27 mouse cellular contexts compared by ENCODE assay signal in genomic region chr16:4030501-4030900, GRCm38 (mm10). TPM values are rescaled to one million over a fixed set of nuclear protein-coding genes. Genes with fewer than 3 reads are reported as not detected.
A peak's percentile ranks its signal among the peaks of the same experiment; 100 is the strongest.
DNase-seq lines count a peak whose midpoint lies in the region; ATAC-seq and TF ChIP-seq lines count a peak whose summit lies in the region.
"Had no signal": no experiment of that assay in that cellular context is flagged by ENCODE, and none has a peak within 500 bp of the region (broad histone marks: within the 10 kb centered on the region; RNA-seq: fewer than 3 reads in every experiment).

No protein-coding gene starts in this region.

- no peak for ATAC-seq in liver, postnatal 0 days
- no peak for ATAC-seq in liver, embryonic 11.5 days (replicated peaks; ENCODE audit: low FRiP score)
- no peak for ATAC-seq in kidney, embryonic 15.5 days (replicated peaks; ENCODE audit: low FRiP score)
- ATAC-seq in monocyte, adult 5-6 weeks (replicated peaks; ENCODE audit: insufficient number of reproducible peaks, low FRiP score, low TSS enrichment, poor library complexity, severe bottlenecking), result 0 out of 2 replicates have a peak, but pooled peaks have one; percentile 24
- ATAC-seq: CD4-positive, CD25-positive, alpha-beta regulatory T cell, adult 4 months; forebrain, embryonic 14.5 days; forebrain, postnatal 0 days had no signal

- H3K36me3 ChIP-seq in liver, postnatal 0 days (replicated peaks; ENCODE audit: insufficient read depth, low read length), result no peaks in the 10 kb centered on the region
- H3K36me3 ChIP-seq in liver, embryonic 11.5 days (ENCODE audit: control insufficient read depth, insufficient read depth, low read length), result no peaks in the 10 kb centered on the region
- no peaks in the 10 kb centered on the region for H3K36me3 ChIP-seq in kidney, embryonic 15.5 days
- H3K36me3 ChIP-seq: embryonic facial prominence, embryonic 12.5 days; embryonic facial prominence, embryonic 15.5 days; hindbrain, embryonic 12.5 days; hindbrain, embryonic 15.5 days had no signal

- WGBS in liver, postnatal 0 days (ENCODE audit: insufficient replicate concordance), result 90% methylated on average over 10 of the region's 10 CpGs
- 87% methylated on average over 10 of the region's 10 CpGs for WGBS in liver, embryonic 11.5 days
- 90% methylated on average over 10 of the region's 10 CpGs for WGBS in kidney, embryonic 15.5 days

- peak; percentile 42 for DNase-seq in kidney, adult 18-20 months
- no peak for DNase-seq in kidney, postnatal 10 days
- no peak for DNase-seq in liver, postnatal 0 days
- DNase-seq in liver, embryonic 11.5 days (ENCODE audit: low spot score), result no peak
- DNase-seq in embryo, embryonic 10 days (ENCODE audit: low spot score), result no peak
- DNase-seq in cerebellum, adult 11-12 months, result no peak
- DNase-seq: adrenal gland, postnatal 10 days; adrenal gland, postnatal 36 days; cerebellum, adult 2 months; cerebellum, adult 9-11 months; cerebellum, postnatal 36 days; forebrain, postnatal 0 days; gastrocnemius, adult 2 months; gastrocnemius, postnatal 14 days had no signal

- TF ChIP-seq EP300 in liver, postnatal 0 days (IDR thresholded peaks at IDR 0.05; ENCODE audit: low read depth), result no peak

- no peaks in the 10 kb centered on the region for H3K9me3 ChIP-seq in liver, postnatal 0 days (ENCODE audit: low read length)
- H3K9me3 ChIP-seq in liver, embryonic 11.5 days (ENCODE audit: control insufficient read depth, low read length), result no peaks in the 10 kb centered on the region
- H3K9me3 ChIP-seq in kidney, embryonic 15.5 days (replicated peaks), result no peaks in the 10 kb centered on the region; the same call in 1 of the 2 replicates
- H3K9me3 ChIP-seq: embryonic facial prominence, embryonic 12.5 days; embryonic facial prominence, embryonic 15.5 days; hindbrain, embryonic 12.5 days; hindbrain, embryonic 15.5 days had no signal

- no peak for TF ChIP-seq CTCF in liver, postnatal 0 days (IDR thresholded peaks at IDR 0.05; ENCODE audit: low read depth)

- no peaks in the 10 kb centered on the region for H3K27me3 ChIP-seq in liver, postnatal 0 days (ENCODE audit: insufficient read depth, low read length)
- H3K27me3 ChIP-seq in liver, embryonic 11.5 days (replicated peaks; ENCODE audit: control insufficient read depth, insufficient read depth, low read length), result no peaks in the 10 kb centered on the region
- H3K27me3 ChIP-seq in kidney, embryonic 15.5 days, result no peaks in the 10 kb centered on the region
- H3K27me3 ChIP-seq: embryonic facial prominence, embryonic 12.5 days; embryonic facial prominence, embryonic 15.5 days; hindbrain, embryonic 12.5 days; hindbrain, embryonic 15.5 days had no signal

- peaks cover 13% of the 10 kb centered on the region for H3K4me1 ChIP-seq in liver, postnatal 0 days (ENCODE audit: insufficient read depth)
- H3K4me1 ChIP-seq in liver, embryonic 11.5 days (replicated peaks; ENCODE audit: control insufficient read depth, insufficient read depth, low read length), result peaks cover 26% of the 10 kb centered on the region
- H3K4me1 ChIP-seq in kidney, embryonic 15.5 days, result peaks cover 15% of the 10 kb centered on the region
- H3K4me1 ChIP-seq: embryonic facial prominence, embryonic 12.5 days; embryonic facial prominence, embryonic 15.5 days; hindbrain, embryonic 12.5 days; hindbrain, embryonic 15.5 days had no signal

- H3K9ac ChIP-seq in liver, postnatal 0 days (replicated peaks), result no peak overlapping the region
- H3K9ac ChIP-seq in liver, embryonic 11.5 days (ENCODE audit: low read depth, low read length), result no peak overlapping the region
- no peak overlapping the region for H3K9ac ChIP-seq in kidney, embryonic 15.5 days
- H3K9ac ChIP-seq: embryonic facial prominence, embryonic 12.5 days; embryonic facial prominence, embryonic 15.5 days; forebrain, postnatal 0 days; hindbrain, embryonic 12.5 days; hindbrain, embryonic 15.5 days had no signal

- H3K4me3 ChIP-seq in liver, postnatal 0 days (ENCODE audit: low read depth, low read length), result no peak overlapping the region
- no peak overlapping the region for H3K4me3 ChIP-seq in liver, embryonic 11.5 days (ENCODE audit: low read depth, low read length)
- H3K4me3 ChIP-seq in kidney, embryonic 15.5 days (replicated peaks), result no peak overlapping the region
- H3K4me3 ChIP-seq: embryonic facial prominence, embryonic 12.5 days; embryonic facial prominence, embryonic 15.5 days; gastrocnemius, adult 2 months; hindbrain, embryonic 12.5 days; hindbrain, embryonic 15.5 days had no signal

- no peak overlapping the region for H3K4me2 ChIP-seq in liver, postnatal 0 days (ENCODE audit: low read depth, low read length)
- H3K4me2 ChIP-seq in liver, embryonic 11.5 days, result no peak overlapping the region
- no peak overlapping the region for H3K4me2 ChIP-seq in kidney, embryonic 15.5 days
- H3K4me2 ChIP-seq: embryonic facial prominence, embryonic 12.5 days; embryonic facial prominence, embryonic 15.5 days; heart, embryonic 11.5 days; hindbrain, embryonic 12.5 days; hindbrain, embryonic 15.5 days had no signal

- peak overlapping the region; percentile 78; the same call in 1 of the 2 replicates for H3K27ac ChIP-seq in liver, postnatal 0 days (ENCODE audit: low read depth)
- no peak overlapping the region for H3K27ac ChIP-seq in liver, embryonic 11.5 days (ENCODE audit: low read depth, low read length)
- H3K27ac ChIP-seq in kidney, embryonic 15.5 days, result peak overlapping the region; percentile 96
- H3K27ac ChIP-seq: embryonic facial prominence, embryonic 12.5 days; embryonic facial prominence, embryonic 15.5 days; hindbrain, embryonic 12.5 days; hindbrain, embryonic 15.5 days had no signal

RNA-seq across cellular contexts. Expression of gene Dnase1, which starts 6.2 kb away (rescaled TPM):
- polyA plus RNA-seq in liver, postnatal 0 days (2015; fragmentation: Nextera tagmentation; extraction: Ambion mirVana), result 0.18 and 0.43 TPM in 2 replicates
- 3.9 and 6.0 TPM in 2 replicates for polyA plus RNA-seq in liver, embryonic 11.5 days (2014; fragmentation: Nextera tagmentation; extraction: Ambion mirVana)
- polyA plus RNA-seq in kidney, embryonic 15.5 days (2015; fragmentation: Nextera tagmentation; extraction: Ambion mirVana), result 6.3 and 6.5 TPM in 2 replicates
- 0.29 TPM in 1 of 3 replicates, not detected in the others for total RNA-seq in monocyte, adult 5-6 weeks (2017)
- total RNA-seq: adrenal gland, postnatal 10 days; adrenal gland, postnatal 36 days; forebrain, postnatal 0 days; gastrocnemius, postnatal 14 days; gastrocnemius, postnatal 4 days; heart, adult 8-10 months; heart, postnatal 25 days had no signal
- polyA plus RNA-seq: cortical plate, adult 2 months had no signal

RNA-seq across cellular contexts. Expression of gene Slx4, which starts 26.9 kb away (rescaled TPM):
- 2.5 and 2.9 TPM in 2 replicates for polyA plus RNA-seq in liver, postnatal 0 days (2015; fragmentation: Nextera tagmentation; extraction: Ambion mirVana)
- 21.3 and 24.5 TPM in 2 replicates for polyA plus RNA-seq in liver, embryonic 11.5 days (2014; fragmentation: Nextera tagmentation; extraction: Ambion mirVana)
- polyA plus RNA-seq in kidney, embryonic 15.5 days (2015; fragmentation: Nextera tagmentation; extraction: Ambion mirVana), result 21.1 and 21.3 TPM in 2 replicates
- 18.3 to 53.4 TPM (median 21.9 TPM) in 3 replicates for total RNA-seq in monocyte, adult 5-6 weeks (2017)

RNA-seq across cellular contexts. Expression of gene Trap1, which starts 47.1 kb away (rescaled TPM):
- polyA plus RNA-seq in liver, postnatal 0 days (2015; fragmentation: Nextera tagmentation; extraction: Ambion mirVana), result 55.3 and 61.2 TPM in 2 replicates
- polyA plus RNA-seq in liver, embryonic 11.5 days (2014; fragmentation: Nextera tagmentation; extraction: Ambion mirVana), result 147 and 157 TPM in 2 replicates
- polyA plus RNA-seq in kidney, embryonic 15.5 days (2015; fragmentation: Nextera tagmentation; extraction: Ambion mirVana), result 105 and 110 TPM in 2 replicates
- 29.8 to 50.5 TPM (median 41.3 TPM) in 3 replicates for total RNA-seq in monocyte, adult 5-6 weeks (2017)

RNA-seq across cellular contexts. Expression of gene Nlrc3, which starts 54.1 kb away (rescaled TPM):
- 0.29 and 0.31 TPM in 2 replicates for polyA plus RNA-seq in liver, postnatal 0 days (2015; fragmentation: Nextera tagmentation; extraction: Ambion mirVana)
- polyA plus RNA-seq in liver, embryonic 11.5 days (2014; fragmentation: Nextera tagmentation; extraction: Ambion mirVana), result 0.94 and 1.1 TPM in 2 replicates
- polyA plus RNA-seq in kidney, embryonic 15.5 days (2015; fragmentation: Nextera tagmentation; extraction: Ambion mirVana), result 2.3 and 2.5 TPM in 2 replicates
- total RNA-seq in monocyte, adult 5-6 weeks (2017), result 9.6 to 50.1 TPM (median 14.0 TPM) in 3 replicates
